Mouse (Mus musculus): Measurements from ENCODE around the gene St6galnac3.

DNA sequence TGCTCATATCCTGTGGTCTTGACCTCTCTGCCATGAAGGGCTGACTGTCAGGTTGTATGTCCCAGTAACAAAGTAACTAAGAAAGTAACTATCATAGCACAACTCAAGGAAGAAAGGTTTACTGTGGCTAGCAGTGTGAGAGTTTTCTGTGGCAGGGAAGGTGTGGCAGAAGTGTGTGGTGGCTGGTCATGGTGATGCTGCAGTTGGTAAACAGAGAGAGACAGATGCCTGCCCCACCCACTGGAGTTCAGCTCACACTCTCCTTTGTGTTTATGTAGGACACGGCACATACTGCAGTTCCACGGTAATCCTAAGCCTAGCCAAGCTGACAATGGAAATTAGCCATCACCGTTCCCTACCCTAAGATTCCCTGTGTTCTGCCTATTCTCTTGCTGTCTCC lies 49.6 kb upstream of the St6galnac3 start:
- TF ChIP-seq CTCF (conservative IDR thresholded peaks at IDR 0.05 in 1 of 2, IDR thresholded peaks at IDR 0.05 in 1 of 2; ENCODE audit: low read depth in 2 of 2, low read length in 2 of 2) (no peak), POLR2A (IDR thresholded peaks at IDR 0.05; ENCODE audit: low read depth, low read length) (no peak), IRF4 (IDR thresholded peaks at IDR 0.05; ENCODE audit: low read depth, low read length) (no peak), USF1 (IDR thresholded peaks at IDR 0.05; ENCODE audit: low read depth, low read length) (no peak)

Data from CH12.LX (cell line).